Mouse (Mus musculus) v-Abl transformed pro-B cells (cell line): ENCODE measurements around the gene Vmn1r68.

Experiments
- in situ Hi-C, 2 experiments: fragments of 400-800 bp; cut with MboI; formaldehyde crosslinking; loops; one replicate each; pipeline ENCODE4 v1.15.1; 2025; ENCODE audit not compliant: unreplicated experiment in 2 of 2

The Vmn1r68 gene

GRCm38 (mm10) chr7:10558385-10558784 is at the start of gene Vmn1r68:
Vmn1r68 (minus strand) TSS chr7:10558485.
- in situ Hi-C loops = no loop called here

GRCm38 (mm10) chr7:10495578-10495977 is 62.7 kb downstream of the Vmn1r68 start:
- in situ Hi-C loops = no loop called here

DNA sequence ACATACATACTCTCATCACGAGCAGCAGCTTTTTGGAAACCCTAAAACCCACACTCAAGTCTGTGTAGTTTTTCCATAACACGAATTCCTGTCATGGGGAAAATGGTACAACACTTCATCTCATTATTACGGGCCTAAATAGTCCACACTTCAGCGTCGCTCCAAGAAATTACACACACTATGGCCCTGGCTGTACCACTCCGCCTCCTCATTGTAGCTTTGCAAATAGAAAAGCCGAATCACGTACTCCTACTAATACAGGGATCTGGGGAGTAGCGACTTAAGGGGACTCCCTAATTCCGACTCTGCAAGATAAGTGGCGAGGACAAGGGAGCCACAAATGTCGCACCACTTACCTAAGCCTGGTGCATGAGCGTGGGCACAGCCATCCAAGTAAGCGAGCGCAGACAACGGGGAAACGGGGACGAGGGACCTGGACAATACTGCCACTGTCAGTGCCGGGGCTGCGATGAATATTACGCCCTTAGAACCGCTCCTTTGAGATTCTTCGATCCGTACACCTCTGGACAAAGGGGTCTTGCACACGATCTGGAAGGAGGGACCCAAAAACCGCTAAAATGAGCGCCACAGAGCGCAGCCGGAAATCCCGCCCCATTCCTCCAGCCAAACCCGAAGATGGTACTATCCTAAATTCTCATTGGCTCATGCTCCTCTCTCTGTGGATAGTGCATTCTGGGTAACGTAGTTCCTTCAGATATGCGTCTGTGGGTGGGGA is 63.3 kb downstream of the Vmn1r68 start, which contains the start of gene Zik1:
Gene Zik1, minus strand, starts transcription at position 609 of the 736 bp plus-strand sequence.
- in situ Hi-C loops = no loop called here

- in situ Hi-C loops = no loop called here
Observed at GRCm38 (mm10) chr7:10480588-10481233, 77.6 kb downstream of the Vmn1r68 start.

DNA sequence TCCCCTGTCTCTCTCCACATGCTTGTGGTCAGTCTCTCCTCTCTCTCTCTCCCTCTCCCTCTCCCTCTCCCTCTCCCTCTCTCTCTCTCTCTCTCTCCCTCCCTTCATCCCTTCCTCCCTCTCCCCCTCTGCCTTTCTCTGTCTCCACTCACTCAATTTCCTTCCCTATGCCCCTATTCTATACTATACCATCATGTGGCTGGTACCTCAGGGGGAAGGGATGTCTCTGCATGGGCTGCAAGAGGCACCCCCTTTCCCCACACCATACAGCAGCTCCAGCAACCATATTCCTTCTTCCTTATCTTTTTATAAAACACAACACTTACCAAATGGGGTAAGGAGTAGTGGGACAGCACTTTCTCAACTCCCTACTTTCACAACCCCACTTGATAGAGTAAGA is 78.5 kb downstream of the Vmn1r68 start:
- in situ Hi-C loops = no loop called here

- in situ Hi-C loops = no loop called here
Observed at GRCm38 (mm10) chr7:10458166-10458565, 100.1 kb downstream of the Vmn1r68 start.
